Mouse (Mus musculus): Measurements from ENCODE around the gene Gstp2. TPM values are rescaled to one million over a fixed set of nuclear protein-coding genes. Genes with fewer than 3 reads are reported as not detected.

The Gstp2 gene
- polyA plus RNA-seq, 1 experiment, result not detected

DNA sequence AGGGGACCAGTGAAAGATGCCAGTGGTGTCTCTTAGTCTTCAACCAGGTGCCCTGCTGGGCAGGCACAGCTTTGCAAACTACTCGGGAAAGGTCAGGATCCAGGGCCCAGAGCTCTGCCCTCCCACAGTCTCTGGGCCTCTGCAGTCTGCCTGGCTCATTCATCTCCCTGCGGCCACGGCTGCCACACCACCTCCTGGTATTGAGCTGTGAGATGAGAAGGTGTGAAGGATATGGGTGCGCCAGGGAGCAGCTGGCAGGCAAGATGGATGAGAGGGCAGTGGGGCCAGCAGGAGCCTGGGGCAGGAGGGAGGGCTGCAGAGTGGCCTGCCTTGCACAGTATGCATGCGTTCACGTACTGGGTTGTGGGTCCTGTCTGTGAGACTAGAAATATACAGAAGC lies 55.0 kb downstream of the Gstp2 start:
- TF ChIP-seq GATA1 (IDR thresholded peaks at IDR 0.05; ENCODE audit: low read length), result no peak
- Histone ChIP-seq H3K4me3 (replicated peaks) (no peak overlapping the region), H3K4me1 (ENCODE audit: control insufficient read depth) (peaks cover 15% of the 10 kb centered on the region), H3K27me3 (ENCODE audit: control insufficient read depth) (peaks cover 4% of the 10 kb centered on the region; the same call in 1 of the 2 replicates), H3K9me3 (ENCODE audit: control insufficient read depth, low read length) (peaks cover 6% of the 10 kb centered on the region), H3K36me3 (ENCODE audit: control insufficient read depth) (peaks cover 3% of the 10 kb centered on the region; the same call in 1 of the 2 replicates)

Other genes starting within 250 kb of the Gstp2 start
- 0.70 and 0.82 TPM in 2 replicates for gene Chka, start 194.2 kb downstream of the Gstp2 start, polyA plus RNA-seq (2012)
- 0.96 and 1.2 TPM in 2 replicates for gene Tcirg1, start 138.9 kb downstream of the Gstp2 start, polyA plus RNA-seq (2012)
- gene Ndufs8, start 133.2 kb downstream of the Gstp2 start, polyA plus RNA-seq (2012), result 6.4 and 20.4 TPM in 2 replicates
- gene Aldh3b1, start 116.2 kb downstream of the Gstp2 start, polyA plus RNA-seq (2012), result not detected in 2 replicates
- gene Unc93b1, start 110.8 kb downstream of the Gstp2 start, polyA plus RNA-seq (2012), result 0.65 and 0.77 TPM in 2 replicates
- gene Aldh3b3, start 87.4 kb downstream of the Gstp2 start, polyA plus RNA-seq (2012), result 0.01 TPM in 1 of 2 replicates, not detected in the other
- 0.11 and 0.20 TPM in 2 replicates for gene Aldh3b2, start 73.7 kb downstream of the Gstp2 start, polyA plus RNA-seq (2012)
- gene Acy3, start 59.5 kb downstream of the Gstp2 start, polyA plus RNA-seq (2012), result 0.10 TPM in 1 of 2 replicates, not detected in the other
- gene Tbx10, start 53.3 kb downstream of the Gstp2 start, polyA plus RNA-seq (2012), result not detected in 2 replicates
- 0.45 and 0.73 TPM in 2 replicates for gene Nudt8, start 45.4 kb downstream of the Gstp2 start, polyA plus RNA-seq (2012)
- 0.05 TPM in 2 replicates for gene Gm49405, start 45.4 kb downstream of the Gstp2 start, polyA plus RNA-seq (2012)
- 0.06 and 0.07 TPM in 2 replicates for gene Doc2g, start 42.7 kb downstream of the Gstp2 start, polyA plus RNA-seq (2012)
- gene Ndufv1, start 33.2 kb downstream of the Gstp2 start, polyA plus RNA-seq (2012), result 47.7 and 49.2 TPM in 2 replicates
- gene Gstp1, start 8.0 kb downstream of the Gstp2 start, polyA plus RNA-seq (2012), result 14.9 and 28.9 TPM in 2 replicates
- gene Gstp3, start 13.5 kb upstream of the Gstp2 start, polyA plus RNA-seq (2012), result 1.3 TPM in 2 replicates
- gene Cabp2, start 35.6 kb upstream of the Gstp2 start, polyA plus RNA-seq (2012), result not detected in 2 replicates
- 11.2 and 12.1 TPM in 2 replicates for gene Cdk2ap2, start 51.2 kb upstream of the Gstp2 start, polyA plus RNA-seq (2012)
- 0.66 and 0.94 TPM in 2 replicates for gene Pitpnm1, start 54.0 kb upstream of the Gstp2 start, polyA plus RNA-seq (2012)
- 23.9 and 25.1 TPM in 2 replicates for gene Aip, start 79.8 kb upstream of the Gstp2 start, polyA plus RNA-seq (2012)
- 0.01 TPM in 1 of 2 replicates, not detected in the other for gene Gpr152, start 93.8 kb upstream of the Gstp2 start, polyA plus RNA-seq (2012)
- gene Cabp4, start 98.0 kb upstream of the Gstp2 start, polyA plus RNA-seq (2012), result 0.05 TPM in 2 replicates
- 6.2 and 7.5 TPM in 2 replicates for gene Coro1b, start 102.6 kb upstream of the Gstp2 start, polyA plus RNA-seq (2012)
- 5.6 and 7.7 TPM in 2 replicates for gene Ptprcap, start 107.6 kb upstream of the Gstp2 start, polyA plus RNA-seq (2012)
- gene Rps6kb2, start 117.3 kb upstream of the Gstp2 start, polyA plus RNA-seq (2012), result 24.5 and 32.5 TPM in 2 replicates
- not detected in 2 replicates for gene Carns1, start 129.5 kb upstream of the Gstp2 start, polyA plus RNA-seq (2012)
- gene Tbc1d10c, start 145.3 kb upstream of the Gstp2 start, polyA plus RNA-seq (2012), result 0.18 and 0.22 TPM in 2 replicates
- gene Ppp1ca, start 146.0 kb upstream of the Gstp2 start, polyA plus RNA-seq (2012), result 42.7 and 52.0 TPM in 2 replicates
- gene Rad9a, start 155.6 kb upstream of the Gstp2 start, polyA plus RNA-seq (2012), result 2.6 and 3.9 TPM in 2 replicates
- not detected in 2 replicates for gene Clcf1, start 168.2 kb upstream of the Gstp2 start, polyA plus RNA-seq (2012)
- 0.22 TPM in 1 of 2 replicates, not detected in the other for gene AC109138.7, start 168.3 kb upstream of the Gstp2 start, polyA plus RNA-seq (2012)
- 0.49 and 0.74 TPM in 2 replicates for gene Pold4, start 185.9 kb upstream of the Gstp2 start, polyA plus RNA-seq (2012)
- gene Ssh3, start 223.2 kb upstream of the Gstp2 start, polyA plus RNA-seq (2012), result 0.19 and 0.24 TPM in 2 replicates
- 0.22 and 0.38 TPM in 2 replicates for gene Ankrd13d, start 237.1 kb upstream of the Gstp2 start, polyA plus RNA-seq (2012)